Mouse (Mus musculus) kidney, postnatal 25 days (tissue): ENCODE results near the gene Gcnt2.
"Not testable (repeated sequence)": the region's sequence is repeated elsewhere in the genome, so short reads cannot be mapped to it uniquely, and the experiment has no call there.

Experiments
- DNase-seq, 2 experiments: peaks; one replicate each; pipeline ENCODE4 v3.0.0; 2021; ENCODE audit warnings: mixed read lengths in 2 of 2

The Gcnt2 gene

DNA sequence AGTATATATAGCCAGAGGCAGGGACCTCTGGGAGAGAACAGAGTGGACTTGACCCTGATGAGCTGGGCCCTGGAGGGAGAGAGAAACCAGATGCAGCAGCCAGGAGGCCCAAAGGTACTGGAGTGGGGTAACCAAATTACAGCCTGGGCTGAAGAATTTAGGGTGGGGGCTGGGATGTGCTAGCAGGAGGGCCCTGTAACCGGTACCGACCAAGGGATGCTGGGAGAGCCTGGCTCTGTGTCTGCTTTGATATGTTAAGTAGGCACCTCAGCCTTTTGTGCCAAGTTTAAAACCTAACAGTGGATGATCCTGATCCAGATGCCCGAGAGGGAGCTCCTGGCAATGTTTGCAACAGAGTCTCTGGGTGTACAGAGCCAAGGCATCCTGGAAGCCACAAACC lies 84.8 kb downstream of the Gcnt2 start:
- DNase-seq = peak in 1 of 2 experiments; percentile 34

DNA sequence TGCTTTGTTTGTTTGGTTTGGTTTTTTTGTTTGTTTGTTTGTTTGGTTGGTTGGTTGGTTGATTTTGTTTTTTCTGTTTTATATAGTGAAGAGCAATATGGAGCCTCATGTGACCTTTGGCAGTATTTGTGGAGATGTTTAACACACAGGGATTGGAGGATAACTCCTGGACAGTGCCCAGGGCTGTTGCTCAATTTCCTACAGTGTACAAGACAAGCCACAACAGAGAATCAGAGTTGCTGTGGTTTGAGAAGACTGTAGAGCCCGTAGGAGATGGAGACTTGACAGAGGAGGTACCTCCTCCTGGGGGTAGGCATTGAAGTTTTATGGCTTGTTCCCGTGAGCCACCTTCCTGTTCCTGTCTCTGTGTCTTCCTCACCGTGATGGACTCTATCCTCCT lies 87.0 kb downstream of the Gcnt2 start:
- DNase-seq = peak in 1 of 2 experiments; percentile 33

DNA sequence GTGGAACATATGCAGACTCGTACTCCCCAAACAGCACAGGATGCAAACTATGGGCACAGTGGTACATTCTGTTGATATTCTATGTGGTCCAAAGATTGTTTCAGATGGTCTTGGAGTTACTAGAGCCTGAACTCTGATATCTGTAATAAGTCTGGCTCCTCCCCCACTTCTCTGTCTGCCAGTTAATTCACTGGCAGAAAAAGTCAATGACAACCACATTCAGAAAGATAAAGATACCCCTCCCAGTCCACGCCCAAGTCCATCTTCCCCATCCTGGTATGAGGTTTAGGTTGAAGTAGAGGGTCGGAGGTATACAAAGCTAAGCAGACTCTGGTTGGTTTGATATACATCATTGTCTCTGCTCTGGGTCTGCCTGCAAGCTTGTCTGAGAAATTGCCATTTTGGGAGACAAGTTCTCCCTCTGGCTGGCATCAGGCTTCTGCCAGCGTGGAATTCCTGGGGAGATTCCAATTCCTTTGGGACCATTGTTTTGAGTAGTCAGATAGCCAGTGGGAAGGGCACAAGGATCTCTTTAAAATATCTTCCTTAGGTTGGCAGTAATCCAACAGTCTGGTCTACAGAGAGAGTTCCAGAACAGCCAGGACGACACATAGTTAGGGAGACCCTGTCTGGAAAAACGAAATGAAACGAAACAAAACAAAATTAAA lies 88.1 kb downstream of the Gcnt2 start:
- peak in 1 of 2 experiments; percentile 8 for DNase-seq

DNA sequence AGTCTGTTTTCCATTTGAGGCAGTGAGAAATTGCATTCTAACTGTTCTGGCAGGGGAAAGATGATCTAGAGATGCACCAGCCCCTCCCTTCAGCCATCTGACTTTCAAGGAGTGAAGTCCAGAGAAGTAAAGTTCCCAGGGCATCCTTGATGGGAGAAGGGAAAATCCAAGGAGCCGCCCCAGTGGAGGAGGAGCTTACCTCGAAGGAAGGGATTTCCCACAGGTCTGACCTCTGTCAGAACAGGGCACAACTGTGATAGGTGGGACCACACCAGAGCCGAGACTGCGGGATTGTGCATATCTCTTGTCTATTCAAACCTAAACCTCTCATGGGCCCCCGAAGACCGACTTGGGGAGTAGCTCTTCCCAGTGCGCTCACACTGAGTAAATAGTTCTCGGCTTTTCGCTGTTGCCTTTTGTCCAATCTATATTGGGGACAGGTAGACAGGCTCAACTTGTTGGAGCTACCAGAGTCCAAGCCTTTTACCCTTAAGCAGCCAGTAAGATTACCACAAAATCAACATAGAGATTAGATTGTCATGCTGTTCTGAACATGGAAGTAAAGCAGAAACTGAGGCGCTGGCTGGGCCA lies 91.9 kb downstream of the Gcnt2 start:
- DNase-seq = no peak

DNA sequence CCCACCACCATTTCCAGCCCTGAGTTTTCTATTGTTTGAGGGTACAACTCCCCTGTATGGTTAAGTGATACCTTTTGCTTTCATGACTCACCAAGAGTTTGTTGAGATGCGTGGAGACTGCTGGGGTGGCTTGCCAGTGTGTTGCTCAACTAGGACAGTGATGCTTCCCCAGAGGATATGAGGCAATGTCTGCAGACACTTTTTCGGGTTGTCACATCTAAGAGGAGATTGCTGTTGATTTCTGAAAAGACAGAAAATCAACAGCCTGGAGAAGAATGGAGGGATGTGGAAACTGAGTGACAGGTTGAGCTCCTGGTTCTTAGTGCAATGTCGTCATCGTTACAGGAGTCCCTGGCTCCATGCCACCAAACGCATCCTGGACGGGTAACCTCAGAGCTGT lies 93.7 kb downstream of the Gcnt2 start:
- no peak for DNase-seq

DNA sequence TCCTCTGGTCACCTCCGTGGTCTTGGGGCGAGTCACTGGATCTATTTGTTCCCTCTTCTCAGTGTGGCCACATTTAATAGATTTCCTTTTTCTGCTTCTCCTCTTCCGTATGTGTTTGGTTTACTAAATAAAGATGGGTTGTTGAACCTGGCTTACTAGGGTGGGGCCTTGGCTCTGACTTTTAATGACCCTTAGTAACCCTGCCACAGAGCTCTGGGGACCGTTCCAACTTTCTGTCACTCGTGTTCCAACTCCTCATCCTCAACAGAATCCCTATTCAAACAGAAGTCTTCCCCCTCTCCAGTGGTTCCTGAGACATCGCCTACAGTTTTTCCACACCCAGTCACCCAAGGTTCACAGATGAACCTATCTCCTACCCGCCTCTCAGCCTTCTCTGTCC lies 96.2 kb downstream of the Gcnt2 start:
- DNase-seq = peak in 1 of 2 experiments; percentile 27

DNA sequence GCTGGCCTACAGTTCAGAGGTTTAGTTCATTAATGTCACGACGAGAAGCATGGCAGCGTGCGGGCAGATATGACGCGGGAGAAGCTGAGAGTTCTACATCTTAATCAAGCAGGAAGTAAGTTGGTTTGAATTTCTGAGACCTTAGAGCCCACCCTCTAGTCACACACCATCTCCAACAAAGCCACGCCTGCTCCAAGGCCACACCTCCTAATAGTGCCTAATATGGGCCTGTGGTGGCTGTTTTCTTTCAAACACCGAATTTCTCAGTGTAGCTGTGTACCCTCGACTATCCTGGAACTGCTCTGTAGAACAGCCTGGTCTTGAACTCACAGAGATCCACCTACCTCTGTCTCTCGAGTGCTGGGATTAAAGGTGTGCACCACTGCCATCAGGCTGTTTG lies 108.1 kb downstream of the Gcnt2 start:
- no peak for DNase-seq

DNA sequence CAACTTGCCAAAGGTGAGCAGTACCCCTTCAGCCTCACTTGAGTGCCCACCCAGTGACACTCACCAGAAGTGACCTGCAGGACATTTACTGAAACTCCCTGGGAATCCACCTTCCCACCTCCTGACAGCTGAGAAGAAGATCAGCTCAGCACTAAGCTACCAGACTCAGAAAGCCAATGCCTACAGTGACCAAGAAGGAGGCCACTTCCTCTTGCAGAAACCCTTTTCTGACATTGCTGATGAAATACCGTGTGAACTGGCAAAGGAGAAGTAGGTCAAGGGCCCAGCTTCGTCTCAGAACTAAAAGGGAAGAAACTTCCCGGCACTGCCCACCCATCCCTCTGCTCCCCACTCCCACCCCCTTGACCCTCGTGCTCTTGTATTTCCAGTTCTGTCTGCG lies 109.0 kb downstream of the Gcnt2 start:
- DNase-seq = no peak

DNA sequence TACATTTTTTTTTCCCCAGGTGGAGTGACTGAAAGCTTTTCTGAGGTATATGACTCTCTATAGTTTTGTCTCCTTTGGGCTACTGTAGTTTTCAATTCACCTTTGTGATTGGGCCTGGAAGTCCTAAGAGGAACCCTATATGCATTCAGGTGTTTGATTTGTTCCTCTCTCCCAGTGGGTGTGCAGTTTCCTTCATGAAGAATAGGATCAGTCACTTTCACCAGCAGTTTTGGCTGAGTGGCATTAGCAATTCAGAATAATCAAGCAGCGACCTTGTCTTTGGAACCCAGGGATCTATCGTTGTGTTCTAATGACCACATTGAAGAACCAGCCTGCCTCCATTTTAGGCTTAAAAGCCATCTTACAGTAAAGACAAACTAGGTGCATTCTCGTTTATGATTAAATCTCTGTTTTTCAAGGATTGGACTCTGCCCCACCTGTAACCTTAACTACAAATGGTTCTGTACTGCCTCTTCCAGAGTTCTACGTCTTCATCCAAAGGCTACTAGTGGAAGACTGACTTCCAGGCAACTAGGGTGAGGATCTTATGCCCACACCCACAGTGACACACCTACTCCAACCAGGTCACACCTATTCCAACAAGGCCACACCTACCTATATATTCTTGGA lies 110.3 kb downstream of the Gcnt2 start:
- no peak for DNase-seq

DNA sequence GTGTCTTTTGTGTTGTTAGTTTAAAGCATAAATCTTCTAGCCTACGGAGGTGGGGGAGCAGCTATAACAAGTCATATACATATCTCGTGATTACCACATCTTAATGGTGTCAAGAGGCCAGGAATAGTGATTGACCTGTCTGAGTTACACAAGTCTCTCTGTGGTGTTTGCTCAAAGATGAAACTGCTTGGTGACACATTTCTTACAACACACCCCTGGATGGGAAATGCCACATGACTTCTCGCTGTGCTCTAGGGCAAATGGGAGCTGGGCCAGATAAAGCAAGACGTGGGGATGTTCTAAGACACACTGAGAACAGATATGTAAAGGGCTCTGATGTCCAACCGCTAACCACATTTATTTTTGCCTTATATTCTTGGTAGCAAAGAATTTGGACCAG lies 111.7 kb downstream of the Gcnt2 start:
- no peak for DNase-seq

DNA sequence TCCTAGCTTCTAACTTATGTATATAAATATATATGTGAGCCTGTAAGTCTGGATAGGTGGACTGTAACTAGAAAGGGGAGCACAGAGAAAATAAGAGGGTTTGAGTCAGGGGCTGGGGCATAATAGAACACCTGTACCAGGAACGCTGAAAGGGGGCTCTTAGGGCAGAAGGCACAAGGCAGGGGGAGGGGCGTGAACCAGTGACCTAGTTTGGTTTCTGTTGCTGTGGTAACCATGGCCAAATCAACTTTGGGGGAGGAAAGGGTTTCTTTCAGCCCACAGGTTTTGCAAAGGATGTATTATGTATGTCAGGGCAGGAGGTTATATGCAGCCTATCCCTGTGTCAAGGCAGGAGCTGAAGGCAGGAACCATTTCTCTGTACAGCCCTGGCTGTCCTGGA lies 112.3 kb downstream of the Gcnt2 start:
- no peak for DNase-seq

DNA sequence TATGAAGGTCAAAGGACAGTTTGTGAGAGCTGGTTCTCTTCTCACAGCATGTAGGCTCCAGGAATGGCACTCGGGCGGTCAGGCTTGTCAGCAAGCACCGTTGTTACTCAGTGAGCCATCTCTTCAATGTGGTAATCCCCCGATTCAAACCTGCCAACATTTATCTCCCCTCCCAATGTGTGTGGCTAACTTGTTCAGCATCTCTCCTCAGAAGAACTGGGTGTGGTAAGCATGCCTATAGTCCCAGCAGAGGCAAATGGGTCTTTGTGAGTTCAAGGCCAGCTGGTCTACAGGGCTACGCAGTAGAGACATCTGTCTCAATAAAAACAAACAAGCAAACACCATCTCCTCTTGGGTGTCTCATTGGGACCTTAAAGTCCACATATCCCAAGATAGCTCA lies 113.4 kb downstream of the Gcnt2 start:
- no peak for DNase-seq

DNA sequence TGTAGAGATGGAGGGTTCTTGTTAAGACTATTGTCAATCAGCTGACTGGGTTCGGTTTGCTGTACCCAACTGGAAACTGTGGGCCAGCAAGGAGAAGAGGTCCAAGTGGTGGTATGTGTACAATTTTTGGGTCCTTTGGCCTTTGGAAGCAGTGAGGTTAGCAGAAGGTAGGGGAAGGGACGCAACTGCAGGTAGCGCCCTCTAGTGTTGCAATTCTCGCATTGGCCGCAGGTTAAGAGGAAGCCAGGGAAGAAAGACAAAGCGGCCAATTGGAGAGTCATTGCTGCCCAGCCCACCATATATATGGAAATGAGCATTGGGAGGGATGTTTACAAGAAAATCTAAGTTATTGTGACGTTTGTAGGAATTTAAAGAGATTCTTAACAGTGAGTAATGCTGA lies 118.1 kb downstream of the Gcnt2 start:
- peak; percentile 75 to 83 for DNase-seq

DNA sequence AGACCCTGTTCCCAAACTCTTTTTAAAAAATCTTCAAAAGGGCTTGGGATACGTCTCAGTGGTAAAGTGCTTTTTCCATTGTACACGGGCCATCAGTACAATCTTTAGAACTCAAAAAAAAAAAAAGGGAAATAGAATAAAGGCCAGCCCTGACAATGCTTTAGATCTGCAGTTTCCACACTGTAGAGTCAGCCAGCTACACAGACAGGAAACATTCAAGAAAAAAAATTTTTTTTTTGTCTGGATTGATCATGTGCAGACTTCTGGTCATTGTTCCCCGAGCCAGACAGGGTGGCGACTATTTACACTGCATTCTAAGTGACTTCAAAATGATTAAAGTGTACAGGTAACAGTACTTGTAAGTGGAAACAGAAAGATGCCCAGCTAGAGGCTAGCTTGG lies 119.1 kb downstream of the Gcnt2 start:
- peak; percentile 21 to 53 for DNase-seq

DNA sequence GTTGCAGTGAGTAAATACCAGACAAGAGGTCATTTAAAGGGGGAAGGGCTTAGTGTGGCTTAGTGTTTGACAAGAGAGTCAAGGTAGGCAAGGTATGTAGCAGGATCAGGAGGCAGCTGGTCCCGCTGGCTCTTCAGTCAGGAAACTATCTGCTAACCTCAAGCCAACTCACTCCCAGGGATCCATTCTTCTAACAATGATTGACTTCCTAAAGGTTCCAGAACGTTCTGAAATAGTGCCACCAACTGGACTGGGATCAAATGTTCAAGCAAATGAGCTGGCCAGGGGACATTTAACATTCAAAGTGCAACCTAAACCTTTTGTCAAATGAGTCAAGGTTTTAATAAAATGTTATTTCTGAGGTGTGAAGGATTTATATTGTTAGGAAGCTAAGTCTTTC lies 119.8 kb downstream of the Gcnt2 start:
- DNase-seq = peak; percentile 49 to 59

DNA sequence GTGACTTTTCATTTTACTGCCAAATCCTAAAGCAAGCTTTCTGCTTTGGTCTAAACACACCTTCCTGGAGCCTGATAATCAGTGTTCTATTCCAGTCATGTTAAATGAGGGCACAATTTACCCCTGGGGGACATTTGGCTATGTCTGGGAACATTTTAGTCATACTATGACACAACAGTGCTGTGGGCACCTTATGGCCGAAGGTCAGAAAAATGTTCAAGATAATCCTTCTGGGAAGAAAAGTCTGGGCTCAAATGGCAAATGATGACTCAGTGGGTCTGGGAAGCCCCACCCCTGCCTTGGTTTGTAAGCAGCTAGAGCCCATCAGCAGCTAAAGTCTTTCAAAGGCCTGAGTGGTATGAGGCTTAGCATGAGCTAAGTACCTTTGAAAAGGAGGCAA lies 123.2 kb downstream of the Gcnt2 start:
- DNase-seq = no peak

DNA sequence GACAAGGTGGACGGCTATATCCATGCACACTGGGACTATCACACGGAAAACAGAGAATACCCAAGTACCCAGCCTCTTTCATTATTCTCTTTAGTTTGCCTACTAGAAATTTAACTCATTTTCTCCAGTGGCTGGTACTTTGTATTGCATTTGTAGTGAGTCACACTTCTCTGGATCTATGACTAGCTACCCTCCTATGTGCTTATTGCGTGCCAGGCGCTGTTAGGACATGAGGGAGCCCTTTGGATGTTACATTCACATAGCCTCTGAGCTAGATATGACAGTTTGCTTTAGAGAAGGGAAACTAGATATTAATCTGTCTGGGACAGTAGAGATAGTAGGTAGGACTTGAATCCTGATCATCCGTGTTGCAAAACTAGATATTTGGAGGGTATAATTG lies 126.5 kb downstream of the Gcnt2 start:
- no peak for DNase-seq

DNA sequence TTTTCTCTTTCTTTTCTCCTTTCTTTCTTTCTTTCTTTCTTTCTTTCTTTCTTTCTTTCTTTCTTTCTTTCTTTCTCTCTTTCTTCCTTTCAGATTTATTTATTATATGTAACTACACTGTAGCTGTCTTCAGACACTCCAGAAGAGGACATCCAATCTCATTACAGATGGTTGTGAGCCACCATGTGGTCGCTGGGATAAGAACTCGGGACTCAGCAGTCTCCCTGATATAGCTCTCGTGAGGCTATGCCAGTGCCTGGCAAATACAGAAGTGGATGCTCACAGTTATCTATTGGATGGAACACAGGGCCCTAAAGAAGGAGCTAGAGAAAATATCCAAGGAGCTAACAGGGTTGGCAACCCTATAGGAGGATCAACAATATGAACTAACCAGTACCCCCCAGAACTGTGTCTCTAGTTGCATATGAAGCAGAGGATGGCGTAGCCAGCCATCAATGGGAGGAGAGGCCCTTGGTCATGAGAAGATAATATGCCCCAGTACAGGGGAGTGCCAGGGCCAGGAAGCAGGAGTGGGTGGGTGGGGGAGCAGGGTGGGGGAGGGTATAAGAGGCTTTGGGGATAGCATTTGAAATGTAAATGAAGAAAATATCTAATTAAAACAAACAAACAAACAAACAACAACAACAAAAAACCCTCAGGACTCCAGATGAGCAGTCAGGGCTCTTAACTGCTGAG lies 128.2 kb downstream of the Gcnt2 start:
- not testable (repeated sequence) for DNase-seq

DNA sequence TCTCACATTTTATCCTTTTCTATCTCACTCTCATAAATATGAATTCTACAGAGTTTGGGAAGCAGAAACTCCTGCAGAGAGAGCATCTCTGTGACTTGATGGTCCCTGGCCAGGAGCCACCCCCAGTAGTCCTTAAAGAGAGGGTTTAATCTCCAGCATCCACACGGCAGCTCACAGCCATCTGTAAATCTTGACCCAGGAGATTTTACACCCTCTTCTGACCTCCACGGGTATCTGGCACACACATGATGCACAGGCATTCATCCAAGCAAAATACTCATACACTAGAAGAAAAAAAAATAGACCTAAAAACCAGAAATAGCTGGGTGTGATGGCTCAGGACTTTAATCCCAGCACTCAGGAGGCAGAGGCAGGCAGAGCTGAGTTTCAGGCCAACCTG lies 128.9 kb downstream of the Gcnt2 start:
- DNase-seq = no peak

DNA sequence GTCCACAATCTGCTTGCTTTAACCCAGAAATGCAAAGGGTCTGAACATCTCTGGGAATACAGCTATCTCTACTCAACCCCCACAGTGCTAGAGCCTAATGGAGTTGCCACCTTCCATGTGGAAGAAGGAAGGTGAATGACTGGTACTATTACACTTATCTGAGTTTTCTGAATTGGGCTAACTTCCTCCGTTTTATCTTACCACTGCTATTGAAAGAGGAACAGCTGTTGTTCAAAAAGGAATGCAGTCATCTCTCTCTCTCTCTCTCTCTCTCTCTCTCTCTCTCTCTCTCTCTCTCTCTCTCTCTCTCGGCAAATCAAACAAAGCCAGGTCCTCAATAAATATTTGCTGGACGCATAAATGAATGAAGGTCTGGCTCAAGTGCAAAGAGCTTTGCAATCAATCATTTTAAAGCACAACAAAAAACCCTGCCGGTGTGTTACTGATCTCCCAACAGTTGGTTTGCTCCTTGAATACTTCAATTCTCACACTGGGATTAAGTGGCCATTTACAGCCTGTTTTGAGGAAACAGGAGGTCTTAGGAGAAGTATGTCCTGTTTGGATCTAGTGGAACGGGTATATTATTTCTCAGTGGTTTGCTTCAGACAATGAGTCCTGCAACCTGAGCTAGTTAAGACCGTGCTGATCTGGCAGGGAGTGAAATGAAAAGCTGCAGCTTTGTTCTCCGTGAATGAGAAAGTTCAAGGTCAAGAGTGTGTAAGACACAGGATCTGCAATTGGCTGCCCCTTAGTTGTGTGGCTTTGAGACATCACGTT lies 135.1 kb downstream of the Gcnt2 start:
- DNase-seq = no peak

DNA sequence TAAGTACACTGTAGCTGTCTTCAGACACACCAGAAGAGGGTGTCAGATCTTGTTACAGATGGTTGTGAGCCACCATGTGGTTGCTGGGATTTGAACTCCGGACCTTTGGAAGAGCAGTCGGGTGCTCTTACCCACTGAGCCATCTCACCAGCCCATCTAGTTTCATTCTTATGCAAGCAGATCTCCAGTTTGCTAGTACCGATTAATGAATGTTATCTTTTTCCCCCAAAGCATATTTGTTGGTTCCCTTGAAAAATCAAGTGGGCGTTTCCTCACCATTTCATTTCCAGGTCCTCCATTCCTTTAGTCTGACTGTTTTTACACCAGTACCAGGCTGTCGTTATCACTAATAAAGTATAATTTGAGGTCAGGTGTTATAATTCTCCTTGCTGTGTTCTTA lies 139.0 kb downstream of the Gcnt2 start:
- DNase-seq = not testable (repeated sequence)

DNA sequence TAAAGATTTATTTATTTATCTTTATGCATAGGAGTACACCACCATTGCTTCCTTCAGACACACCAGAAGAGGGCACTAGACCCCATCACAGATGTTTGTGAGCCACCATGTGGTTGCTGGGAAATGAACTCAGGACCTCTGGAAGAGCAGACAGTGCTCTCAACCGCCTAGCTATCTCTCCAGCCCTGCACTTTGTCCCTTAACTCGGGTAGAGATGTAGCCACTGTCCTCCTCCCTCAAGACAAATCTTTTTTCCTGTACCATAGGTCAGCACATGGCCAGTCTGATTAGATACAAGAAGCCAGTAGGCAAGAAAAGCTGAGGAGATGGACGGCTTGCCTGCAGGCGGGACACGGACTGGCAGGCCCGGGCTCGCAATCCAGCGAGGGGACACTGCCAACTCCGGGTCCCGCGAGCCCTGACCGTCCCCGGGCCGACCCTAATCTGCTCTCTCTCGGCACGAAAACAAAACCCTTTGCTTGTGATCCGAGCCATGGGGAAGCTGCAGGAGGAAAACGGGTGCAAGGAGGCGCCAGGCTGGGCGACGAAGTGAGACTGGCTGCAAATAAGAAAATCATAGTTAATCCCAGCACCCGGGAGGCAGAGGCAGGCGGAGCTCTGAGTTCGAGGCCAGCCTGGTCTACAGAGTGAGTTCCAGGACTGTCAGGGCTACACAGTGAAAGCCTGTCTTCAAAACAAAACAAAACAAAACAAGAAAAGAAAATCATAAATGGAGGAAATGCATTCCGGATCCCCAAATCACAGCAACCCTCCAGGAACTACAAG lies 140.8 kb downstream of the Gcnt2 start:
- peak; percentile 21 to 63 for DNase-seq
